Mouse (Mus musculus): Measurements from ENCODE around the gene Mcidas. TPM values are rescaled to one million over a fixed set of nuclear protein-coding genes. Genes with fewer than 3 reads are reported as not detected.
A peak's percentile ranks its signal among the peaks of the same experiment; 100 is the strongest.
"Not testable (repeated sequence)": the region's sequence is repeated elsewhere in the genome, so short reads cannot be mapped to it uniquely, and the experiment has no call there.

Mcidas gene
- polyA plus RNA-seq, 1 experiment from 2014 or later: not detected

GRCm38 (mm10) chr13:112996407-112996806 is 2.8 kb downstream of the Mcidas start:
- ATAC-seq (replicated peaks; ENCODE audit: insufficient number of reproducible peaks, low FRiP score, low TSS enrichment): no peak
- WGBS (ENCODE audit: insufficient replicate concordance): 65% methylated on average over 4 of the region's 4 CpGs

GRCm38 (mm10) chr13:112997369-112997768 is 3.7 kb downstream of the Mcidas start:
- Histone ChIP-seq H3K4me1 (ENCODE audit: control insufficient read depth, insufficient read depth, low read length) (peaks cover 8% of the 10 kb centered on the region), H3K27me3 (ENCODE audit: control insufficient read depth, insufficient read depth, low read length) (peaks cover 72% of the 10 kb centered on the region), H3K9me3 (replicated peaks; ENCODE audit: control insufficient read depth, low read length) (no peaks in the 10 kb centered on the region), H3K36me3 (ENCODE audit: control insufficient read depth, insufficient read depth, low read length) (no peaks in the 10 kb centered on the region), H3K4me2 (no peak overlapping the region), H3K9ac (ENCODE audit: low read depth, low read length) (no peak overlapping the region), H3K4me3 (ENCODE audit: low read depth, low read length) (no peak overlapping the region), H3K27ac (ENCODE audit: low read depth, low read length) (no peak overlapping the region)
- whole genome bisulfite sequencing (ENCODE audit: insufficient replicate concordance): 60% methylated on average over 6 of the region's 6 CpGs
- no peak for ATAC-seq (replicated peaks; ENCODE audit: insufficient number of reproducible peaks, low FRiP score, low TSS enrichment)

More at GRCm38 (mm10) chr13:112996407-112996806, 2.8 kb downstream of the Mcidas start:
- Histone ChIP-seq H3K27ac (ENCODE audit: low read depth, low read length) (no peak overlapping the region), H3K4me1 (ENCODE audit: control insufficient read depth, insufficient read depth, low read length) (peaks cover 8% of the 10 kb centered on the region), H3K36me3 (ENCODE audit: control insufficient read depth, insufficient read depth, low read length) (no peaks in the 10 kb centered on the region), H3K9ac (ENCODE audit: low read depth, low read length) (no peak overlapping the region), H3K4me2 (no peak overlapping the region), H3K27me3 (ENCODE audit: control insufficient read depth, insufficient read depth, low read length) (peaks cover 77% of the 10 kb centered on the region), H3K4me3 (ENCODE audit: low read depth, low read length) (no peak overlapping the region), H3K9me3 (replicated peaks; ENCODE audit: control insufficient read depth, low read length) (no peaks in the 10 kb centered on the region)

GRCm38 (mm10) chr13:112998427-112999201 is 5.0 kb downstream of the Mcidas start:
- no peak for ATAC-seq (replicated peaks; ENCODE audit: insufficient number of reproducible peaks, low FRiP score, low TSS enrichment)
- H3K9me3 ChIP-seq (replicated peaks; ENCODE audit: control insufficient read depth, low read length): no peaks in the 10 kb centered on the region
- under 1% methylated on average over 46 of the region's 46 CpGs for WGBS (ENCODE audit: insufficient replicate concordance)
- peaks cover 61% of the 10 kb centered on the region for H3K27me3 ChIP-seq (ENCODE audit: control insufficient read depth, insufficient read depth, low read length)
- peak overlapping the region; percentile 48 for H3K4me3 ChIP-seq (ENCODE audit: low read depth, low read length)
- H3K4me1 ChIP-seq (ENCODE audit: control insufficient read depth, insufficient read depth, low read length): peaks cover 5% of the 10 kb centered on the region
- H3K9ac ChIP-seq (ENCODE audit: low read depth, low read length): 0 out of 2 replicates have a peak overlapping the region, but pooled peaks have one; percentile 22
- H3K4me2 ChIP-seq: peak overlapping the region; percentile 95
- no peaks in the 10 kb centered on the region for H3K36me3 ChIP-seq (ENCODE audit: control insufficient read depth, insufficient read depth, low read length)
- no peak overlapping the region for H3K27ac ChIP-seq (ENCODE audit: low read depth, low read length)

GRCm38 (mm10) chr13:113000090-113000489 is 6.4 kb downstream of the Mcidas start:
- no peaks in the 10 kb centered on the region for H3K4me1 ChIP-seq (ENCODE audit: control insufficient read depth, insufficient read depth, low read length)
- H3K9ac ChIP-seq (ENCODE audit: low read depth, low read length): no peak overlapping the region
- H3K27ac ChIP-seq (ENCODE audit: low read depth, low read length): no peak overlapping the region
- H3K36me3 ChIP-seq (ENCODE audit: control insufficient read depth, insufficient read depth, low read length): no peaks in the 10 kb centered on the region
- no peak overlapping the region for H3K4me3 ChIP-seq (ENCODE audit: low read depth, low read length)
- peaks cover 46% of the 10 kb centered on the region for H3K27me3 ChIP-seq (ENCODE audit: control insufficient read depth, insufficient read depth, low read length)
- ATAC-seq (replicated peaks; ENCODE audit: insufficient number of reproducible peaks, low FRiP score, low TSS enrichment): no peak
- WGBS (ENCODE audit: insufficient replicate concordance): 72% methylated on average over 3 of the region's 3 CpGs
- H3K4me2 ChIP-seq: no peak overlapping the region
- no peaks in the 10 kb centered on the region for H3K9me3 ChIP-seq (replicated peaks; ENCODE audit: control insufficient read depth, low read length)

GRCm38 (mm10) chr13:113000576-113001318 is 7.1 kb downstream of the Mcidas start:
- Histone ChIP-seq H3K27ac (ENCODE audit: low read depth, low read length) (no peak overlapping the region), H3K9me3 (replicated peaks; ENCODE audit: control insufficient read depth, low read length) (no peaks in the 10 kb centered on the region), H3K9ac (ENCODE audit: low read depth, low read length) (no peak overlapping the region), H3K36me3 (ENCODE audit: control insufficient read depth, insufficient read depth, low read length) (no peaks in the 10 kb centered on the region), H3K4me1 (ENCODE audit: control insufficient read depth, insufficient read depth, low read length) (no peaks in the 10 kb centered on the region), H3K4me2 (no peak overlapping the region), H3K4me3 (ENCODE audit: low read depth, low read length) (no peak overlapping the region), H3K27me3 (ENCODE audit: control insufficient read depth, insufficient read depth, low read length) (peaks cover 39% of the 10 kb centered on the region)
- ATAC-seq (replicated peaks; ENCODE audit: insufficient number of reproducible peaks, low FRiP score, low TSS enrichment): no peak
- WGBS (ENCODE audit: insufficient replicate concordance): 64% methylated on average over 9 of the region's 9 CpGs

- Histone ChIP-seq H3K4me3 (ENCODE audit: low read depth, low read length) (no peak overlapping the region), H3K9ac (ENCODE audit: low read depth, low read length) (no peak overlapping the region), H3K27me3 (ENCODE audit: control insufficient read depth, insufficient read depth, low read length) (no peaks in the 10 kb centered on the region), H3K9me3 (replicated peaks; ENCODE audit: control insufficient read depth, low read length) (no peaks in the 10 kb centered on the region), H3K4me1 (ENCODE audit: control insufficient read depth, insufficient read depth, low read length) (0 out of 2 replicates have a peak, but pooled peaks cover 2% of the 10 kb centered on the region), H3K36me3 (ENCODE audit: control insufficient read depth, insufficient read depth, low read length) (no peaks in the 10 kb centered on the region), H3K27ac (ENCODE audit: low read depth, low read length) (no peak overlapping the region), H3K4me2 (peak overlapping the region; percentile 64)
- WGBS (ENCODE audit: insufficient replicate concordance): 72% methylated on average over 6 of the region's 6 CpGs
- no peak for ATAC-seq (replicated peaks; ENCODE audit: insufficient number of reproducible peaks, low FRiP score, low TSS enrichment)
These were observed 19.0 kb downstream of the Mcidas start for GRCm38 (mm10) chr13:113012683-113013082.

- Histone ChIP-seq H3K4me3 (ENCODE audit: low read depth, low read length) (peak overlapping the region; percentile 36), H3K4me2 (peak overlapping the region; percentile 64)
- H3K9me3 ChIP-seq (replicated peaks; ENCODE audit: control insufficient read depth, low read length); H3K27me3 ChIP-seq (ENCODE audit: control insufficient read depth, insufficient read depth, low read length); H3K36me3 ChIP-seq (ENCODE audit: control insufficient read depth, insufficient read depth, low read length); H3K9ac ChIP-seq (ENCODE audit: low read depth, low read length); H3K4me1 ChIP-seq (ENCODE audit: control insufficient read depth, insufficient read depth, low read length); H3K27ac ChIP-seq (ENCODE audit: low read depth, low read length); ATAC-seq (replicated peaks; ENCODE audit: insufficient number of reproducible peaks, low FRiP score, low TSS enrichment): not testable (repeated sequence)
- WGBS (ENCODE audit: insufficient replicate concordance): 37% methylated on average over 19 of the region's 20 CpGs
These were observed 19.7 kb downstream of the Mcidas start for GRCm38 (mm10) chr13:113013174-113013953.

GRCm38 (mm10) chr13:113021521-113021920 is 27.9 kb downstream of the Mcidas start:
- no peak overlapping the region for H3K9ac ChIP-seq (ENCODE audit: low read depth, low read length)
- 85% methylated on average over 2 of the region's 2 CpGs for WGBS (ENCODE audit: insufficient replicate concordance)

More at GRCm38 (mm10) chr13:113021521-113021920, 27.9 kb downstream of the Mcidas start:
- Histone ChIP-seq H3K4me2 (no peak overlapping the region; the same call in 1 of the 2 replicates), H3K4me3 (ENCODE audit: low read depth, low read length) (no peak overlapping the region), H3K27ac (ENCODE audit: low read depth, low read length) (no peak overlapping the region), H3K27me3 (ENCODE audit: control insufficient read depth, insufficient read depth, low read length) (no peaks in the 10 kb centered on the region), H3K4me1 (ENCODE audit: control insufficient read depth, insufficient read depth, low read length) (no peaks in the 10 kb centered on the region), H3K9me3 (replicated peaks; ENCODE audit: control insufficient read depth, low read length) (no peaks in the 10 kb centered on the region), H3K36me3 (ENCODE audit: control insufficient read depth, insufficient read depth, low read length) (no peaks in the 10 kb centered on the region)
- no peak for ATAC-seq (replicated peaks; ENCODE audit: insufficient number of reproducible peaks, low FRiP score, low TSS enrichment)
